In genomic region chr2:115938296-115938695, GRCm38 (mm10) we compare ENCODE assay signal across 22 mouse cellular contexts.
DNase-seq lines count a peak whose midpoint lies in the region; ATAC-seq and TF ChIP-seq lines count a peak whose summit lies in the region.
"Had no signal": no experiment of that assay in that cellular context is flagged by ENCODE, and none has a peak within 500 bp of the region (broad histone marks: within the 10 kb centered on the region; RNA-seq: fewer than 3 reads in every experiment).

No protein-coding gene starts in this region.

- H3K4me2 ChIP-seq in kidney, embryonic 14.5 days (replicated peaks; ENCODE audit: low read depth, low read length), result no peak overlapping the region
- no peak overlapping the region for H3K4me2 ChIP-seq in liver, embryonic 11.5 days
- H3K4me2 ChIP-seq: forebrain, embryonic 12.5 days; heart, embryonic 12.5 days; limb, embryonic 13.5 days; liver, embryonic 15.5 days had no signal

- intact Hi-C loops in heart, postnatal 14 days (cut with DNase I), result loop anchor here (5.0 kb wide), 1 partner anchor 124 kb away; no protein-coding TSS in a partner anchor

- no peaks in the 10 kb centered on the region for H3K4me1 ChIP-seq in kidney, embryonic 14.5 days (ENCODE audit: control insufficient read depth, insufficient read depth, low read length)
- H3K4me1 ChIP-seq in liver, adult 2 months (ENCODE audit: control insufficient read depth, insufficient read depth, low read length), result peaks cover 3% of the 10 kb centered on the region; the same call in 1 of the 2 replicates
- H3K4me1 ChIP-seq in liver, embryonic 11.5 days (replicated peaks; ENCODE audit: control insufficient read depth, insufficient read depth, low read length), result no peaks in the 10 kb centered on the region
- H3K4me1 ChIP-seq: forebrain, embryonic 12.5 days; limb, embryonic 13.5 days; liver, embryonic 15.5 days had no signal

- no peak overlapping the region for H3K27ac ChIP-seq in kidney, embryonic 14.5 days (ENCODE audit: low read depth, low read length)
- no peak overlapping the region for H3K27ac ChIP-seq in liver, adult 2 months (replicated peaks; ENCODE audit: insufficient read depth, low read depth, low read length)
- H3K27ac ChIP-seq in liver, embryonic 11.5 days (ENCODE audit: low read depth, low read length), result no peak overlapping the region
- H3K27ac ChIP-seq: forebrain, embryonic 12.5 days; kidney, postnatal 0 days; layer of hippocampus, adult 2 months; limb, embryonic 13.5 days; liver, embryonic 15.5 days; macrophage had no signal

- peaks cover 9% of the 10 kb centered on the region; the same call in 1 of the 2 replicates for H3K36me3 ChIP-seq in kidney, embryonic 14.5 days (ENCODE audit: control insufficient read depth, insufficient read depth, low read length)
- no peaks in the 10 kb centered on the region for H3K36me3 ChIP-seq in liver, adult 2 months (ENCODE audit: control insufficient read depth, insufficient read depth, low read length)
- H3K36me3 ChIP-seq in liver, embryonic 11.5 days (ENCODE audit: control insufficient read depth, insufficient read depth, low read length), result no peaks in the 10 kb centered on the region
- H3K36me3 ChIP-seq: limb, embryonic 13.5 days; liver, embryonic 15.5 days had no signal

- no peak overlapping the region for H3K4me3 ChIP-seq in kidney, embryonic 14.5 days (ENCODE audit: low read length)
- H3K4me3 ChIP-seq in liver, adult 2 months (ENCODE audit: insufficient read depth, low read depth, low read length), result no peak overlapping the region
- H3K4me3 ChIP-seq in liver, embryonic 11.5 days (ENCODE audit: low read depth, low read length), result no peak overlapping the region
- H3K4me3 ChIP-seq: forebrain, embryonic 12.5 days; heart, embryonic 12.5 days; layer of hippocampus, adult 2 months; limb, embryonic 13.5 days; liver, embryonic 15.5 days had no signal

- no peaks in the 10 kb centered on the region for H3K9me3 ChIP-seq in kidney, embryonic 14.5 days (ENCODE audit: control insufficient read depth, low read length)
- no peaks in the 10 kb centered on the region for H3K9me3 ChIP-seq in liver, embryonic 11.5 days (ENCODE audit: control insufficient read depth, low read length)
- H3K9me3 ChIP-seq: forebrain, embryonic 12.5 days; heart, embryonic 12.5 days; limb, embryonic 13.5 days; liver, embryonic 15.5 days had no signal

- no peak for TF ChIP-seq POLR2A in liver, adult 2 months (IDR thresholded peaks at IDR 0.05; ENCODE audit: extremely low read depth, insufficient read depth, low read length)

- DNase-seq in cerebellum, postnatal 10 days, result peak; percentile 65 to 83
- no peak for DNase-seq in cerebellum, adult 18-20 months
- DNase-seq in heart, adult 11 months, result peak; percentile 61
- no peak for DNase-seq in heart, postnatal 14 days
- peak; percentile 24 to 27 for DNase-seq in kidney, adult 8-10 months
- DNase-seq in liver, adult 2 months (ENCODE audit: extremely low read depth, low read depth, low spot score), result peak; percentile 75
- DNase-seq in liver, embryonic 11.5 days (ENCODE audit: low spot score), result no peak
- DNase-seq: adrenal gland, postnatal 10 days; cerebellum, adult 9-10 months; gastrocnemius, postnatal 10 days; heart, adult 18-20 months; thymus, adult 18-20 months; thymus, postnatal 36 days had no signal

- no peaks in the 10 kb centered on the region; the same call in 1 of the 2 replicates for H3K79me2 ChIP-seq in liver, adult 2 months (ENCODE audit: control insufficient read depth, insufficient read depth, low read length)

- no peak overlapping the region for H3K9ac ChIP-seq in kidney, embryonic 14.5 days (ENCODE audit: low read depth, low read length)
- no peak overlapping the region for H3K9ac ChIP-seq in liver, adult 2 months (ENCODE audit: low read depth, low read length)
- H3K9ac ChIP-seq in liver, embryonic 11.5 days (ENCODE audit: low read depth, low read length), result no peak overlapping the region
- H3K9ac ChIP-seq: forebrain, embryonic 12.5 days; heart, embryonic 12.5 days; limb, embryonic 13.5 days; liver, embryonic 15.5 days had no signal

- TF ChIP-seq CTCF in liver, adult 2 months (IDR thresholded peaks at IDR 0.05; ENCODE audit: low read depth, low read length), result no peak

- ATAC-seq in kidney, embryonic 14.5 days (ENCODE audit: low FRiP score, low TSS enrichment), result no peak
- no peak for ATAC-seq in liver, embryonic 11.5 days (replicated peaks; ENCODE audit: low FRiP score)
- ATAC-seq: midbrain, embryonic 16.5 days had no signal

- WGBS in kidney, embryonic 14.5 days, result 73% methylated on average over 3 of the region's 3 CpGs
- WGBS in liver, adult 2 months, result 14% methylated on average over 3 of the region's 3 CpGs
- 89% methylated on average over 3 of the region's 3 CpGs for WGBS in liver, embryonic 11.5 days

- no peaks in the 10 kb centered on the region for H3K27me3 ChIP-seq in kidney, embryonic 14.5 days (ENCODE audit: control insufficient read depth, insufficient read depth, low read length)
- H3K27me3 ChIP-seq in liver, adult 2 months (ENCODE audit: control insufficient read depth, insufficient read depth, low read length), result no peaks in the 10 kb centered on the region
- H3K27me3 ChIP-seq in liver, embryonic 11.5 days (replicated peaks; ENCODE audit: control insufficient read depth, insufficient read depth, low read length), result no peaks in the 10 kb centered on the region
- H3K27me3 ChIP-seq: forebrain, embryonic 12.5 days; heart, embryonic 12.5 days; limb, embryonic 13.5 days; liver, embryonic 15.5 days had no signal

Comparison
In these comparisons a context has a peak if more than half of its experiments do, and no peak if none do; other contexts are left out.
1. DNase-seq: peak in cerebellum, postnatal 10 days (2 of 2), heart, adult 11 months (single experiment), kidney, adult 8-10 months (2 of 2) and liver, adult 2 months (single experiment); none in cerebellum, adult 18-20 months (0 of 2), heart, postnatal 14 days (0 of 2) and liver, embryonic 11.5 days (single experiment).